Mouse (Mus musculus): ENCODE results near the gene Mkrn2.
"Not testable (repeated sequence)": the region's sequence is repeated elsewhere in the genome, so short reads cannot be mapped to it uniquely, and the experiment has no call there.

Mkrn2 gene

GRCm38 (mm10) chr6:115609121-115609520 lies 7.4 kb downstream of the Mkrn2 start:
- DNase-seq (ENCODE audit: low spot score), result no peak

GRCm38 (mm10) chr6:115610301-115610700 lies 8.6 kb downstream of the Mkrn2 start:
- no peak for DNase-seq (ENCODE audit: low spot score)

GRCm38 (mm10) chr6:115613793-115614192 lies 12.1 kb downstream of the Mkrn2 start:
- no peak for DNase-seq (ENCODE audit: low spot score)

- no peak for DNase-seq (ENCODE audit: low spot score)
Observed at GRCm38 (mm10) chr6:115615983-115616382, 14.3 kb downstream of the Mkrn2 start.

- no peak for DNase-seq (ENCODE audit: low spot score)
Observed at GRCm38 (mm10) chr6:115619818-115620217, 18.1 kb downstream of the Mkrn2 start.

GRCm38 (mm10) chr6:115620942-115621341 lies 19.2 kb downstream of the Mkrn2 start:
- no peak for DNase-seq (ENCODE audit: low spot score)

- no peak for DNase-seq (ENCODE audit: low spot score)
Observed at GRCm38 (mm10) chr6:115626121-115626520, 24.4 kb downstream of the Mkrn2 start.

- no peak for DNase-seq (ENCODE audit: low spot score)
Observed at GRCm38 (mm10) chr6:115631056-115631795, 29.5 kb downstream of the Mkrn2 start.

GRCm38 (mm10) chr6:115634015-115634414 lies 32.3 kb downstream of the Mkrn2 start:
- DNase-seq (ENCODE audit: low spot score), result no peak

GRCm38 (mm10) chr6:115638188-115638587 lies 36.5 kb downstream of the Mkrn2 start:
- DNase-seq (ENCODE audit: low spot score), result not testable (repeated sequence)

- no peak for DNase-seq (ENCODE audit: low spot score)
Observed at GRCm38 (mm10) chr6:115643315-115643714, 41.6 kb downstream of the Mkrn2 start.

GRCm38 (mm10) chr6:115649792-115650365 lies 48.2 kb downstream of the Mkrn2 start:
- DNase-seq (ENCODE audit: low spot score), result no peak

GRCm38 (mm10) chr6:115650476-115651427 lies 49.0 kb downstream of the Mkrn2 start:
- no peak for DNase-seq (ENCODE audit: low spot score)

GRCm38 (mm10) chr6:115651719-115652118 lies 50.0 kb downstream of the Mkrn2 start:
- no peak for DNase-seq (ENCODE audit: low spot score)

GRCm38 (mm10) chr6:115653939-115654338 lies 52.2 kb downstream of the Mkrn2 start:
- DNase-seq (ENCODE audit: low spot score), result no peak

- DNase-seq (ENCODE audit: low spot score), result no peak
Observed at GRCm38 (mm10) chr6:115658802-115659201, 57.1 kb downstream of the Mkrn2 start.

- no peak for DNase-seq (ENCODE audit: low spot score)
Observed at GRCm38 (mm10) chr6:115664268-115664667, 62.6 kb downstream of the Mkrn2 start.

GRCm38 (mm10) chr6:115666641-115667040 lies 64.9 kb downstream of the Mkrn2 start:
- DNase-seq (ENCODE audit: low spot score), result no peak
